Mouse (Mus musculus): ENCODE measurements around the gene 1810024B03Rik.

DNA sequence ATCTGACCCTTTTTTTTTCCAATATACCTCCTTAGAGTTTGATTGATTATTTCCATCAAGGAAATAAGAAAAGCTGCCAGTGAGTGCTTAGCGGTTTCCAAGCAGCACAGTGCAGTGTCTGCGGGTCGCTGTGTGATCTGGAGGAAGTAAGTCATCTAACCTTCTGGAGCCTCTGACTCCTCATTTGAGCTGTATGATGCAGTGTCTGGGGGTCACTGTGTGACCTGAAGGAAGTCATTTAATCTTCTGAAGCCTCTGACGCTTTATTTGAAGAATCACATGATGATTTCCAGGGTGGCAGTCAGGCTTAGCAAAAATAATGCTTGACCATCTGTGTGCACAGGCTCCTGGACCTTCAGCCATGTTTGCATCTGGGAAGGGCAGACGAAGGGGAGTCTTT is 44.7 kb upstream of the 1810024B03Rik start:
- TF ChIP-seq MXI1 (IDR thresholded peaks at IDR 0.05; ENCODE audit: low read depth, low read length) (no peak), ZC3H11A (IDR thresholded peaks at IDR 0.05; ENCODE audit: low read depth, low read length) (no peak), POLR2A (IDR thresholded peaks at IDR 0.05; ENCODE audit: control insufficient read depth in 1 of 2, insufficient read depth in 1 of 2, low read depth in 1 of 2, low read length in 2 of 2, poor library complexity in 1 of 2) (no peak), GATA1 (IDR thresholded peaks at IDR 0.05; ENCODE audit: low read depth, low read length) (no peak), POLR2AphosphoS2 (IDR thresholded peaks at IDR 0.05; ENCODE audit: low read length) (no peak)
